Mouse (Mus musculus): Measurements from ENCODE around the gene Hoxd11.

DNA sequence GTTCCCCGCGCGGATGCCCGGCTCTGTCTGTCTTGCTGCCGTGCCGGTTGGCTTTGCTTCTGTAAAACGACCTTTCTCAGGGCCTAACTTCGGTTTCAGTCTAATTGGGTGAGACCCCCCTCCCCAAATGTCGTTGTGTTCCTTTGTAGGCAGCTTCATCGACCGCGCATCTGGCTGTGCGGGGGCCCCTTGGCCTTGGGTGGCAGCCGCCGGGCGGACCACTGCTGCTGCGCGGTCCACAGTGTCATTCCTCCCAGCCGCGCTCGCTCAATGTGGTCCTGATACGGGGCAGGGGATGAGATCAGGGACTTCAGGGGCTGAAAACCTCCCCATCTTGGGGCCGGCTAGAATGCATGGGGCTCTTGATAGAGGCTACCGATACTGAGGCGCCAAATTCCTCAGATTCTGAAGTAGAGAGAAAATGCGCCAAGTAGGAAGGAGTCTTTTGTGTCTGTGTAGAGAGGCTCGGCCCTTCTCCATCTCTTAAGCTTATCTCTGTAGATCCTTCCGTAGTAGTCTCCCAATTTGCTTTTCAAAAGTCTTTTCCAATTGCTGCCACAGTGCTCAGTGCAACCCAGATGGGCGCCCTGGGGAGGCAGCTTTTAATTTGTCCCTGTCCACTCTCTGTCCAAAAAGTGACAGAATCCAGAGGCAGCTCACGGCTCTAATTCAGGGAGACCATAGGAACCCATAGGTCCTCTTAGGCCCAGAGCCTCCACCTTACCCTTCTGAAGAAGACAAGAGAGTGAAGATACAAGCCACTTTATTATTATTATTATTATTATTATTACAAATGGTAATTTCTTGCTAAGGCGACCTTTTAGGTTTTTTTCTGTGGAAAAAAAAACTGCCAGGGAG, 8.6 kb downstream of the Hoxd11 start:
- TF ChIP-seq CTCF (IDR thresholded peaks at IDR 0.05; ENCODE audit: insufficient read depth, low read length) (no peak), POLR2A (IDR thresholded peaks at IDR 0.05; ENCODE audit: borderline replicate concordance, extremely low read depth, low read depth, low read length) (no peak)
